Mouse (Mus musculus) right cerebral cortex, postnatal 25 days (tissue): ENCODE results near the gene 4921507P07Rik.
A peak's percentile ranks its signal among the peaks of the same experiment; 100 is the strongest.
"Not testable (repeated sequence)": the region's sequence is repeated elsewhere in the genome, so short reads cannot be mapped to it uniquely, and the experiment has no call there.

Experiments used
- DNase-seq: peaks from one replicate; pipeline ENCODE4 v3.0.0; 2022

Gene 4921507P07Rik

GRCm38 (mm10) chr6:50554223-50554622 lies 42.2 kb downstream of the 4921507P07Rik start:
- DNase-seq, result not testable (repeated sequence)

- no peak for DNase-seq
Measured at GRCm38 (mm10) chr6:50552881-50553518, 43.4 kb downstream of the 4921507P07Rik start.

GRCm38 (mm10) chr6:50549791-50550190 lies 46.6 kb downstream of the 4921507P07Rik start:
- no peak for DNase-seq

- DNase-seq, result no peak
Measured at GRCm38 (mm10) chr6:50549051-50549450, 47.4 kb downstream of the 4921507P07Rik start.

GRCm38 (mm10) chr6:50545412-50546043 lies 50.9 kb downstream of the 4921507P07Rik start:
- no peak for DNase-seq

GRCm38 (mm10) chr6:50542535-50542934 lies 53.9 kb downstream of the 4921507P07Rik start:
- DNase-seq, result no peak

GRCm38 (mm10) chr6:50539641-50540040 lies 56.8 kb downstream of the 4921507P07Rik start:
- no peak for DNase-seq

GRCm38 (mm10) chr6:50536461-50536892 lies 60.0 kb downstream of the 4921507P07Rik start:
- peak; percentile 63 for DNase-seq

- no peak for DNase-seq
Measured at GRCm38 (mm10) chr6:50535346-50535745, 61.1 kb downstream of the 4921507P07Rik start.

- no peak for DNase-seq
Measured at GRCm38 (mm10) chr6:50531920-50532319, 64.5 kb downstream of the 4921507P07Rik start.

- DNase-seq, result no peak
Measured at GRCm38 (mm10) chr6:50531003-50531402, 65.4 kb downstream of the 4921507P07Rik start.

GRCm38 (mm10) chr6:50529194-50529593 lies 67.2 kb downstream of the 4921507P07Rik start:
- DNase-seq, result no peak

GRCm38 (mm10) chr6:50527416-50527815 lies 69.0 kb downstream of the 4921507P07Rik start:
- DNase-seq, result no peak

GRCm38 (mm10) chr6:50526597-50527024 lies 69.8 kb downstream of the 4921507P07Rik start:
- peak; percentile 58 for DNase-seq

- no peak for DNase-seq
Measured at GRCm38 (mm10) chr6:50525846-50526245, 70.6 kb downstream of the 4921507P07Rik start.

GRCm38 (mm10) chr6:50524261-50524896 lies 72.1 kb downstream of the 4921507P07Rik start:
- DNase-seq, result no peak
